Mouse (Mus musculus) induced T-regulatory cell, adult 2 months (primary cell): ENCODE data around the gene Kdm5b.

ENCODE experiments used
- DNase-seq: peaks from one replicate; pipeline ENCODE4 v3.0.0-alpha.2; 2012; ENCODE audit warnings: low read depth

Kdm5b gene

DNA sequence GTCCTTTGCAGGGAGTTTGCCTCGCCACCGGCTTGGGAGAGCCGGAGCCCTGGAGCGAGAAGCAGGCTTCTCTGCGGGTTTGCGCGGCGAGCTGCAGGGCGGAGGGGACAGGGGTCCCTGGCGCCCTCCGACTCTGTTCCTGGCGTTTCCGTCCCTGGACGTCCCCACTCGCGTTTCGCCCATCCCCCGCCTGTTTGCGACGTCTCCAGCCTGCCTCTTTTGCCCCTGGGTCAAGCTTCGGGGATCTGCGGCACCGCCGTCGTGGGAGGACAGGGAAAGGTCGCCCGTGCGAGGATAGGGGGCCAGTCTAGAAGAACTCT lies 87.0 kb downstream of the Kdm5b start:
- DNase-seq: no peak

DNA sequence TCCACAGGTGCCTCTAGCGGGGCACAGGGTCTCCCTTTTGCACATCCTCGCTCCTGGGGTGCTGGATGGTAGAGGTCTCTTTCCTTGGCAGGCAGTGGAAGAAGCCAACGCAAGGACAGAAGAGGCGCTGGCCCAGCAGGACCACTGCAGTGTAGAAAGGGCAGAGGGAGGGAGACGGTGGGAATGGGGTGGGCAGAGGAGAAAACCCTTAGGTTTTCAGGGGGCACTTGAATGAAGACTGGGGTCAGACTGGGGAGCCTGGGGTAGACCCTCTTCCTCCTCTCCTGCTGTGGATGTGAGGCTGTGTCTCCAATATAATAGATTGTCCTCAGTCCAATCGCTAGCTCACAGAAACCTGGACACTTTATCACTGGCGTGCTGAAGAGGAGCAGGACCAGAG lies 87.6 kb downstream of the Kdm5b start:
- DNase-seq: no peak

DNA sequence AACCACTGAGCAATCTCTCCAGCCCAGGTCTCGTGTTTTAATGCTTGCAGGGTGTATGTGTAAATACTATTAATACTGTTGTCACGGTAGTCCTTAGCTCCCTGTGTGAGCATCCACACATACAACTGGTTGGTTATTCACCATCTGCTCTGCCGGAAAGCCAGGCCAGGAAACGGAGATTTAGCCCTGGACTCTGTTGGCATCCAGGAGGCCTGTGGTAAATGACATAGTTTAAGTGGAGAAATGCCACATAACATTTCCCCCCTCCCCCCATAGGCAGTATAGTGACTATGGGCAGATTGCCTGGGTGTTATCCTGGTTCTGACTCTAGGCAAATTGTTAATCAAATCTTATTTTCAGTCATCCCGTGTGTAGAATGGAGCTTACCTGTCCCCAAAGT lies 90.8 kb downstream of the Kdm5b start:
- no peak for DNase-seq

GRCm38 (mm10) chr1:134651268-134651850 lies 91.4 kb downstream of the Kdm5b start:
- no peak for DNase-seq

DNA sequence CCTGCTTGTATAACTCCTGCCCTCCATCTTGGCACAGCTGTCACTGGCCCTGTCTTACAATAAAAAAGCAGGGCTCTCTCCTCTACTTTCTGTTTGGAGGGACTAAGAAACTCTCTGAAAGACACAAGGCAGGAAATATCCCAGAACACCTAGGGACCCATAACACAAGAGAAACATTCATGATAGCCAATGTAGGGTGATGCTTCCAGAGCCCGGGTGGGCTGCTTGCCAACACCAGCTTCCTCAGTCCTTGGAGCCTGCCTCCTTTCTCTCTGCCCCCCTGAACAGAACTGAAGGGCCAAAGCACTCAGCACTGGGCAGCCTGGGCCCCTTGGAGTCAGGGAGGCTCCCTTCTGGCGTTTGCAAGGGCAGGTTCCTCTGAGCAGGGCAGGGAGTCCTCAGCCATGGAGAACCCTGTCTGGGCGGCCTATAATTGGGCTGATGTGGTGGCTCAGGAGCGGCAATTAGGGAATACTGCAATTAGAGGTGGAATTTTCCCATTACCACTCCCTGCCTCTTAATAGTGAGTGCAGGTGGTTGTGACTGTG lies 92.0 kb downstream of the Kdm5b start:
- no peak for DNase-seq

DNA sequence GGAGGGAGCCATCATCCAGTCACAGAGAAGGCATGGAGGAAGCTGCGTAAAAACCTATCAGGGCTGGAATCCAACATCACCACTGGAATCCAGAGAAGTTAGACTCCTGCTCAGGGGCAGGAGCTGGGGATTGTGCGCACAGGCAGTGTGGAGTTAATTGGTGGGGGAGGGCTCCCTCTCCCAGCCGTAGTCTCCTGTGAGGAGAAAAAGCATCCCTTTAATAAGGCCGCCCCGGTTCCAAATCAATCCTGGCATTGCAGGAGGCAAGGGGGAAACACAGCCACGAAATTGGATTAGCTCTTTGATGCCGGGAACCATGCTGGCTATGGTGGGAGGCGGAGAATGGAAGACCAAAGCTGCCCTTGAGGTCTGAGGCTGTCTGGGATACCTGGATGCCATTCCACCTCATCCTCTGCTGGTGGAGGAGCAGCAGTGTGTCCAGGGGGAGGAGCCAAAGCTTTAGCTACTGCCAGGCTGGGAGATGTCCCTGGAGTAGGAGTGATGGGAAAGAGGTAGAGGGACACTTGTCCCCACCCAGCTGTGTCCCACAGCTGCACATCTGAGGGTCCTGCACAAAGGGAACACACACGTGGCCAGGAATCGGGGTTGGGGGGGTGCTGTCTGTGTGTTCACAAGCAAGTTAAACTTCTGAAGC lies 93.8 kb downstream of the Kdm5b start:
- DNase-seq: no peak

DNA sequence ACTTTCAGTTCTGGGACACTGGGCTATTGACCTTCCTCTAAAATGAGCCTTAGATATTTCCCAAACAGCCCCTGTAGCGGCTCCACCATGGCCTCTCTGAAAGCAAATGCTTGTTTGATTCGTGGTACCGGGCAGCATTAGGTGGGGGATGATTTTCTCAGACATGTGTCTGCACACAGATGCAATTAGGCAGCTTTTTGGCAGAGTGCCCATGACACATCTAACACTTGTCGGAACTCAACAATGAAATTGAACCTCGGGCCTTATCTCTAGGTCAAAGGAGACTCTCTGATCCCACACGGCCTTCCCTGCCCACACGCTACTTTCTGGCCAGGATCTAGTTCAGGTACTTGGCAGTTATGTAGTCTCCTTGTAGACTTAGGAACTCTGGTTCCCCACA lies 98.9 kb downstream of the Kdm5b start:
- no peak for DNase-seq

DNA sequence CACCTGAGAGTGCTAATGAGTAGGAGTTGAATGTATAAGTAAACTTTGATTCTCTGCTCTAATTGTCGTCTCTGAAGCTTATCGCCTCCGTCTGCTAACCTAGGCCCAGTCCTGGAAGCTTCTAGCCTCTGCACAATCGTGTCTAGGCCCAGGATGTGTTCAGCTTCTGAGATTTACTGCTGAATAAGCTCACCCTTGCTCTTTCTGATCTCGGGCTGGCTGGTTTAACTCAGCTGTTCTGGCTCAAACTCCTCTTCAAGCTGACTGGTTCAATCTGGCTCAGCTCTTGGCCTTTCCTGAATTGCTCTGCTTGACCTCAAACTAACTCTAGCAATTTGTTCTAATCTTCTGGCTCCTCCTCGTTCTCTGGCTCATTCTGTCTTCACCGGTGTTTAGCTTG lies 100.2 kb downstream of the Kdm5b start:
- no peak for DNase-seq

GRCm38 (mm10) chr1:134671234-134672070 lies 111.5 kb downstream of the Kdm5b start:
- DNase-seq: no peak

DNA sequence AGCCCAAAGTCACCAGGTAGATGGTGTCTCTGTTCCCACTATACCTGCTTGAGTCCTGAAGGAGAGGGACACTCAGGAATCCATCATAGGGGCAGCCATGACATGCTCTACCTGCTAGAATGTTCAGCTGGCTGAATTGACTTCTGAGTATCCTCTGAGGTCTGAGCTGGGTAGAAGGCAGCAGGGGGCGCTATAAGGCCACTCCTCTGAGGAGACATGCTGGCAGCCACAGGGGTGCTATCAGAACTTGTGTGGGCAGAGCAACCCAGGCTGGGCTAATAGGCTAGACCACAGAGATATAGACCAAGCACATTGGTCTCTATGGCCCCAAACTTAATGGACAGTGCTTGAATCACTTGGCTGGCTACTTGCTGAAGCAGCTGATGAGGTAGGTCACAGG lies 114.3 kb downstream of the Kdm5b start:
- DNase-seq: peak; percentile 40

DNA sequence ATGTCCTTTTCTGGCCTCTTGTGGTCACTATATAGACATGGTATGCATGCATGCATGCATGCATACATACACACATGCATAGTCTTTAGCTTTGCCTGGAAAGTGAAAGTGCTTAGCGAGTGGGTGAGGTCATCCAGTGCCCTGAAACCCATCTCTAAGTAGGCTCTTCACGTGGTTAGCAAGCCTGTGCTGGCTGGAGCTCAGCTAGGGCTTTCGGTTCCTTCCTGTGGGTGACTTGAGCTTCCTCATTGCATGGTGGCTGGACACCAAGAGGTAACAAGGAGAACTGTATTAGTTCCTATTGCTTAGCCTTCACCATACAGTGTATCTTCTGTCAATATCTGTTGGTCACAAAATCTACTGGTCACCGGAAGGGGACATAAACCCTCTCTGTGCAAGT lies 119.5 kb downstream of the Kdm5b start:
- no peak for DNase-seq

GRCm38 (mm10) chr1:134680617-134681016 lies 120.6 kb downstream of the Kdm5b start:
- DNase-seq: no peak

DNA sequence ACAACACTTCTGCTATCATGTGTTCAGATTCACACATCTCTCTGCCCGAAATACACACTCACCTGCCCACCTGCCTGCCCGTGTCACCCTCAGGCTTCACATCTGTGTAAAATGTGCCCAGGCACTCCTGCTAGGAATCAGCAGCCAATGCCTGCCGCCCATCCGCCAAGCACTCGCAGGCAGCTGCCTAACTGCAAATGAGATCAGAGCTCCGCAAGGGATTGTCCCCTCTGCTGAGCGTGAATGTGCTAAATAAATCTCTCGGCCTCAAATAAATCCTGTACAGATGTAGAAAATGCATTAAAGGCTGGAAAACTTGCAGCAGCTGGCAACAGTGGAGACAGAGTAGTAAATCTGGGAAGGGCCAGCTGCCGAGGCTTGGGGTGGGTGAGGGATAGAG lies 122.5 kb downstream of the Kdm5b start:
- no peak for DNase-seq
